Mouse (Mus musculus) mesoderm, embryonic 11.5 days (tissue): ENCODE measurements around the gene Ccl3.

ENCODE experiments used
- DNase-seq: peaks from one replicate; pipeline ENCODE4 v3.0.0-alpha.2; 2012; ENCODE audit warnings: low read depth, low spot score

Gene Ccl3

DNA sequence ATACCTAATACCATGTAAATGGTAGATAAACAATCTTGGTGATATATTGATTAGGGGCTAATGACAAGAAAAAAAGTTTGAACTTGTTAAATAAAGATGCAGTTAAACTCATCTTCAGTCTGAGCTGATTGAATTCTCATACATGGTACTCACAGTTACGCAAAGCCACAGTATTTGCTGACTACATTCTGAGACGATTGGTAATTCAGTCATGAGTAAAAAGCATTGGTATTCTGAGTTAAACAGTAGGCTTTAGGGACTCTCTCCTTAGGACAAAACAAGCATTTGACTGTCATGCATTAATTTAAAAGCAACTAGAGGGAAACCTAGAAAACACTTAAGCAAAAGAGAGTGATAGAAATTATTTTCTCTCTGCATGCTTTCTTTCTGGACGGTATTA, 25.6 kb downstream of the Ccl3 start:
- DNase-seq = no peak

DNA sequence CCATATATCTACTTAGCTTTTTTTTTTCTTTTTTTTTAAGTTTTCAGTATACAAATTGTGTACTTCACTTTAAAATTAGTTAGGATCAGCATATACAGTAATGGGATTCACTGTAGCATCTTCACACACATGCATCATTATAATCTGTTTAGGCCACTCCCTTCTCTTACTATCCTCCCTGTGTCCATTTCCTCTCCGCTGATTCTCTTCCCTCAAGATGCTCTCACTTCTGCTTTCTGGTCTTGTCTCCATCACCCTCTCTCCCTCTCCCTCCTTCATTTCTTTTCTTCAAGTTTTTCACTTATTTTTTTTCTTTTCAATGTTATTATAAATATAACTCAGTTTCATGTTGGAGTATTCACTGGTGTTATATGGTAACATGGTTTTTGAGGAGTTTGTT, 30.1 kb downstream of the Ccl3 start:
- no peak for DNase-seq

DNA sequence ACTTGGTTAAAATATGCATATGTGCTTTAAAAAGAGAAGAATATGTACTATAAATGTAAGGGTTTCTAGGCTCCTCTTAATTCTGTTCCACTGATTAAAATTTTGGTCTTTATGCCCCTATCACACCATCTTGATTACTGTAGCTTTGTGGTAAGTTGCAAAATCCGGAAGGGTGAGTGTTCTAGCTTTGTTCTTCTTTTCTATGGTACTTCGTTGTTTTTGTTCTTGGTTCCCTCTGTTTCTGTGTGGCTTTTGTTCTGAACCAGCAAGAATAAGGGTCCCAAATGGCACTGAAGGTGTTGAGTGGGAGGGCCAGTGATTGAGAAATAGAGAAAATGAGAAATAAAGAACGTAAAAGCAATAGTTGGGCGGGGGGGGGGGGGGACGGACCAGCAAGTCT, 30.9 kb downstream of the Ccl3 start:
- no peak for DNase-seq

DNA sequence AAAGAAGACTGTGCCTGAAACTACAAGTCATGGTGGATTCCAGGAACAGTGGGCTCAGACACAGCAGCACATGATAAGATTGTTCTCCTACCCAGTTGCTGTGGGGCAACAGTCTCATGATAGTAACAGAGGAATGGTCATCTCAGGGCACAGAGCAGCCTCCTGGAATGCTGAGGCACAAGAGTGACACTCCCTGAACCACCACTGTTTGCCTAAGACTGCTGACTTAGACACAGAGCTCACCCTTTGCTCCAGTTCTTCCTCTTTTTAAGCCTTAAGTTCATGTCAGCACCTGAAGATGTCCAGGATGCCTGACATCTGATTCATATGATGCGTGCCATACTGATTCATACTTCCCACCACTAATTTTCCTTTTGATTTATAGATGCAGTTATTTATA, 32.6 kb downstream of the Ccl3 start:
- DNase-seq = no peak

DNA sequence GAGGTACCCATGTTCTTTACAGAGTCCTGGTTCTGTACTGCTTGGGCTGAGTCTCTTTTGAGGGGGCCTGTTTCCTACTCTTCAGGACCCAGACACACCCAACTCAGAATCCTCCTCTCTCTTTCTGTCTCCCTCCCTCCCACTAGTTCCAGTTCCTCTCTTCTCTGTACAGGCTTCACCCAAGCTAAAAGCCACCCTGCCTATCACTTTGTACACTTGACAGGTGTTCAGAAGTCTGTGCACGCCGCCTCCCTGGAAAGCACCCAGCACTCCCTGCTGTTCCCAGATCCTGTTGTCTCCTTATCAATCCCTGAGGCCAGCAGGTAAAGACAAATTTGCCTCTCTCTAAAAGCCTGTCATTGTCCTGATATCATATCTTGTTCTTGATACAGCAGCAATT, 38.3 kb downstream of the Ccl3 start:
- no peak for DNase-seq

DNA sequence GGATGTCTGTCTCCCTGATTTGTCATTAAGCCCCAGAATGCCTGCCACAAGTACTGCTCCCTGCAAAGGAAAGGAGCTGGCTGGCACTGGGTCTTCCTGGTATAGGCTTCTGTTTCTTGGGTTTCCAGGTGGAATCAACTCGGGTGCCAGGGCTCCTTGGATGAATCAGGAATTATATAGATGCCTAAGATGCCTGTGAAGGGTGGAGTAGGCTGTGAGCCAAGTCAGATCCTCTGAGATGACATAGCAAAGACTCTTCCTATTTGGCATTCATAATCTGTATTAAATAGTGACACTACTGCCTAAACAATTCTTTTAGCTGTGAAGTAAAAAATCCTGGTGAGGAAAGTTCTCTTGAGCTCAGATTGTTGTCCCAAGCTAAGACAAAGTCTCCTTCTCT, 42.8 kb downstream of the Ccl3 start:
- DNase-seq = no peak

DNA sequence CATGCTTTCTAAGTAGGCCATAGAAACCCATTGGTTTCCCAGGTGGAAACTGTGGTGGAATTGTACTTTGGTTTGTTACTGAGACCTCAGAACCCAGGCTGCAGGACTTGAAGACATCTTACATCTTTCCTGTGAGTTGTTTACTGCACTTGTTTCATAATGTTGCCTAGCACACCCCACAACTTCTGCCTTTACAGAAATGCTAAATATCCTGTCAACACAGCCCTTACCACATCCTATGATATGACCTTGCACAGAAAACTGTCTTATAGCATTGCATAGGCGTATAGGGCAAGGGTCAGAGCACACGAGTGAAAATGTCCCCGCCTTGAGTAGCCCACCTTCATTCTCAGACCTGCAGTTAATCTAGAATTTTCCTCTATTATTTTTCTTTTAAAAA, 43.6 kb downstream of the Ccl3 start:
- DNase-seq = no peak

DNA sequence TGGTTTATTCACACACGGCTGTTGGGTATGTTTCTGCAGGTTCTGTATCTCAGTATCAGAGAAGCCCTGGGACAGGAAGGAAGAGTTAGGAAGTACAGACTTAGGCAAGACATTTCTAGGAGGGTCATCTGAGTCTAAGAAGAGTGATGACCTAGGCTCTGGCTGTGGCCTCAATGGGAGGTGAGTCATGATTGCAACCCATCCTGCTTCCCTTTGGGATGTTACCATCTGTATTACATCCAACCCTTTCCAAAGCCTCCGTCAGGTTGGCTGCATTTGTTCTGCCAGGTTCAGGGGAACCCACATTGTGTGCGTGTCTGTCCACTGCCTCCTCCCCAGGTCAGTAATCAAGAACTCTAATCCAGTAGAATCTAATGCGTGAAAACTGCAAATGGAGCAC, 44.5 kb downstream of the Ccl3 start:
- no peak for DNase-seq

DNA sequence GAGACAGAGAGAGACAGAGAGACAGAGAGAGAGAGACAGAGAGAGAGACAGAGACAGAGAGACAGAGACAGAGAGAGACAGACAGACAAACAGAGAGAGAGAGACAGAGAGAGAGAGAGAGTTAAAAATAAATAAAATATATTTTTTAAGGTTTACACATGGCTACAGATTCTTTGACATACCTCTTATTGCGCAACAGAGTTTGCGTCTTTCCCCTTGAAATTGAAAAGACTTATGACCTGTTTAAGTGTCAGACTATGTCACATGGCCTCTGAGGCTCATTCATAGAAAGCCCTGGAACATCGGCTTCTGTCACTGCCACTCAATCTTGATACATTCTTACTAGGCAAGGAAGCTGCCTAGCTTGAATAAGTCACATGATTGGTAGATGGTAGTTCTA, 45.8 kb downstream of the Ccl3 start:
- DNase-seq = no peak

DNA sequence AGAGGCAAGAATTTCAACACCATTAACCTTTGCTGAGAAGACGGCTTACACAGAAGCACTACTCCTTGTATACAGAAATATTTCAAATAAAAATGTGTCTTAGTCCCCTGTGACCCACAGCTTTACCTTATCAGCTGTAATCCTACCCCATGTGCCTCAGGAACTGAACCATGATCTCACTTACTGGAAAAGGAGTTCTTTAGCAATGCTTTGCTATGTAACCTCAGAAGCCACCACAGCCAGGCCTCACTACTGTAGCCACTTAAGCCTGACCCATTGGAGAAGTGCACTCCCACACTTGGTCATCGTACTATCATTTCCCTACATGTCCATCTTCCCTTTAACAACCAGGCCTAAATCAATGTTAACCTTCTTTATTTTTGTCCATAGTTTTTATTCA, 48.6 kb downstream of the Ccl3 start:
- DNase-seq = no peak

DNA sequence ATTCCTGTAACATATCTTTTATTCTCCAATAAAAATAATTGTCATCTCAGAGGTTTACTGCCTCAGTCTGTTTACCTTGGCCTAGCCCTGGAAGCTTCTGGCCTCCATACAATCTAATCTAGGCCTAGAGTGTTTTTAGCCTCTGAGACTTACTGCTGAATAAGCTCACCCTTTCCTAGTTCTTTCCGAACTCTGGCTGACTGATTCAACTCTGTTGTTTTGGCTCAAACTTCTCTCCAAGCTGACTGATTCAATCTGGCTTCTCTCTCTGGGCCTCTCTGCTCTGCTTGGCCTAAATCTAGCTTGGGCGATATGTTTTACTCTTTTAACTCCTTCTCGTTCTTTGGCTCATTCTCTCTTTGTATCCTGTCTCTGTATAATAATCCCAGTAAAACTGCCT, 50.2 kb downstream of the Ccl3 start:
- no peak for DNase-seq

DNA sequence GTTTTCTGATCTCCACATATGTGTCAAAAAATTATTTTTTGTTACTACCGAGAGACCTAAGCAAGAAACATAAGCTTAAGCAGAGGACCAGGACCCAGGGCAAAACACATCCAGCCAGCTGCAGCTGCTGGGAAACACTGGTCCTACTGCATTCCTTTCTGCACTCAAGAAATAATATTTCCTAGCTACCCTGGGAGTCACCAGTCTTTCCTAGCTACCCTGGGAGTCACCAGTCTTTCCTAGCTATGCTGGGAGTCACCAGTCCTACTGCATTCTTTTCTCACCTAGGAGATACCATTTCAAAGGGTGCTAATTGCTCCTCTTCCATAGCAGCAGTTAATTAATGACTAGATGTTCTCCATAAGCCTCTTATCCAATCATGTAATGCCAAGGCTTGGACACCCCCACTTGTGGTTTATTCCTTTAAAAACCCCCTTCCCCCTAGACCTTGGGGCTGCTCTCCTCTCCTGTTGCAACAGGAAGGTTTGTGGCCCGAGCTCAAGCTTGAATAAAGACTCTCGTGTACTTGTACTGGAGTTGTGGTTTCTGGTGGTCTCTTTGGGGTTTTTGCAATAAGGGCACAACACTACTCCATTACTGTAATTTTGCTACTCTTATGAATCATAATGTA, 50.8 kb downstream of the Ccl3 start:
- DNase-seq = no peak
